Mouse (Mus musculus) testis, adult 2 months (tissue): ENCODE measurements around the gene Ost4. TPM values are rescaled to one million over a fixed set of nuclear protein-coding genes. Genes with fewer than 3 reads are reported as not detected.

ENCODE experiments used
- H3K27ac ChIP-seq: fragments of 200-500 bp; 2 replicates; pipeline ENCODE4 v1.5.1; 2012; ENCODE audit warnings: low read depth, low read length; ENCODE audit not compliant: control insufficient read depth, insufficient read depth
- H3K27me3 ChIP-seq: fragments of 200-500 bp; 2 replicates; pipeline ENCODE4 v1.6.1; 2012; ENCODE audit warnings: mild to moderate bottlenecking, low read length, moderate library complexity; ENCODE audit not compliant: control insufficient read depth, insufficient read depth
- H3K36me3 ChIP-seq: fragments of 200-500 bp; 2 replicates; pipeline ENCODE4 v1.6.1; 2012; ENCODE audit warnings: mild to moderate bottlenecking, low read length; ENCODE audit not compliant: control insufficient read depth, insufficient read depth
- H3K4me1 ChIP-seq: fragments of 200-500 bp; 2 replicates; pipeline ENCODE4 v1.6.1; 2012; ENCODE audit warnings: low read length; ENCODE audit not compliant: control insufficient read depth, insufficient read depth
- H3K4me3 ChIP-seq: fragments of 200-500 bp; 2 replicates; pipeline ENCODE4 v1.5.1; 2012; ENCODE audit warnings: low read depth, mild to moderate bottlenecking, low read length, moderate library complexity, mixed read lengths; ENCODE audit not compliant: control insufficient read depth
- CTCF ChIP-seq: fragments of 200-500 bp; IDR thresholded peaks from 2 replicates; pipeline ENCODE4 v1.5.1; 2012; ENCODE audit warnings: low read depth, mild to moderate bottlenecking, inconsistent platforms, low read length, moderate library complexity; ENCODE audit not compliant: control insufficient read depth, insufficient read depth, insufficient replicate concordance
- POLR2A ChIP-seq: fragments of 200-500 bp; IDR thresholded peaks from 2 replicates; pipeline ENCODE4 v1.6.1; 2012; ENCODE audit warnings: low read depth, mild to moderate bottlenecking, inconsistent platforms, low read length, moderate library complexity; ENCODE audit not compliant: control insufficient read depth
- polyA plus RNA-seq: library from polyadenylated mRNA; depleted of rRNA; stranded (reverse); fragments of >200 nt; gene quantifications from 2 replicates; pipeline ENCODE4 v1.2.3, GENCODE M21; 2012; rRNA removed

Gene Ost4
- polyA plus RNA-seq, 1 experiment, result 184 TPM

DNA sequence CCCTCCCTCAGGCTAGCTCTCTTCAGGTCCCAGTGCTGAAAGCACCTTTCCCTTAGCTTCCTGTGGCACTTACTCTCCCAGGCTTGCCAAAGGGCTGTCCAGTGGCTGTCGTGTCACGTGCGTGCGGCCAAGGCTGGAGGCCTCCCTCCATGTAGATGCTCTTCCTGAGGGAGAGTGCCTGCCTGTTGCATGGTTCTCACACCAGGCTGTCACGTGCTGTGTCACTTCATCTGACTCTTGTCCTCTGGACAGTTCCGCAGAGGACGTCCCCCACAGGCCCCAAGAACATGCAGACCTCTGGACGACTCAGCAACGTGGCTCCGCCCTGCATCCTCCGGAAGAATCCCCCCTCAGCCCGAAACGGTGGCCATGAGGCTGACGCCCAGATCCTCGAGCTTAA is 43.3 kb downstream of the Ost4 start:
- peaks cover 6% of the 10 kb centered on the region for H3K4me1 ChIP-seq
- TF ChIP-seq POLR2A (no peak), CTCF (no peak)
- no peak overlapping the region for H3K4me3 ChIP-seq
- H3K27ac ChIP-seq, result no peak overlapping the region
- H3K27me3 ChIP-seq, result no peaks in the 10 kb centered on the region
- peaks cover 1% of the 10 kb centered on the region for H3K36me3 ChIP-seq

DNA sequence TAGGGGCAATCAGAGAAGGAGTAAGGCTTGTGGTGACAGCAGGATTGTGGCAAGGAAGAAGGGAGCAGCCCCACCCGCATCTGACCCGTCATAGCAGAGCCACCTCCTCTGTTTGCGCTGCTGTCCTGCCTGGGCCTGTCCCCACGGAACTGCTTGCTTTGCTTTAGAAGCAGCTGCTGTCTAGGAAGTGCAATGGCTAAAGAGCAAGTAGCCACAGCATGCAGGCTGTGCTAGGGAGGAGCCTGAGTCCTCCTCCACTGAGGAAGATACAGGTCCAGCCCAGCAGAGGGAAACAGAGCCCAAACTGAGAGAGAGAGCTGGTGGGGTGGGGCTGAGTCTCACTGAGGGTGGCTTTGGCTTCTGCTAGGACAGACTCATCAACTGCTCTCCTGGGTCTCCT is 43.7 kb downstream of the Ost4 start:
- Histone ChIP-seq H3K4me1 (peaks cover 1% of the 10 kb centered on the region), H3K4me3 (no peak overlapping the region), H3K36me3 (peaks cover 1% of the 10 kb centered on the region)

DNA sequence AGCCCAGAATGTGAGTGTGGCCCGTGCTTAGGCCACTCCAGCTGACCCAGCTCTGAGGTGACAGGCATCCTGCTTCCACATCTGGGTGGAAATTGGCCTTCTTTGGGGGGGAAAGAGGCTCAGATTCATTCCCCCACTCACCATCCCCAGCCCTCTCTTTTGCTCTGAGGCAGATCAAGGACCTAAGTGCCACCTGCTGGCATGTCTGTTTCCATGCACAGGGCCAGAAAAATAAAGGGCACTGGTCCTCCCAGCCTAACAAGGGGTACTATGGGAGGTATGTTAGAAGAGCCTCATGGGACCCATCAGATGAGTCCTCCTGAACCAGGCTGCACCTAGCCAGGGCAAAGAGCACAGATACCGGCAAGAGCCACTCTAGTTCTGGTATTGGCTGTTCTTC is 51.5 kb downstream of the Ost4 start:
- H3K4me1 ChIP-seq, result no peaks in the 10 kb centered on the region
- 0 out of 2 replicates have a peak overlapping the region, but pooled peaks have one; percentile 14 for H3K4me3 ChIP-seq
- no peak overlapping the region for H3K27ac ChIP-seq
- H3K36me3 ChIP-seq, result no peaks in the 10 kb centered on the region
- TF ChIP-seq CTCF (0 out of 2 replicates have a peak, but pooled peaks have one; percentile 6), POLR2A (no peak)
- H3K27me3 ChIP-seq, result no peaks in the 10 kb centered on the region

More for the DNA sequence above, 43.7 kb downstream of the Ost4 start:
- Histone ChIP-seq H3K27ac (no peak overlapping the region), H3K27me3 (no peaks in the 10 kb centered on the region)
- no peak for TF ChIP-seq POLR2A
- no peak for TF ChIP-seq CTCF

Other genes with a start within 250 kb of the Ost4 start
- gene Cenpa, start 241.0 kb downstream of the Ost4 start, polyA plus RNA-seq, result 5.8 and 6.3 TPM in 2 replicates
- gene Dpysl5, start 196.2 kb downstream of the Ost4 start, polyA plus RNA-seq, result 73.0 and 78.9 TPM in 2 replicates
- gene Mapre3, start 93.1 kb downstream of the Ost4 start, polyA plus RNA-seq, result 341 and 342 TPM in 2 replicates
- 126 and 131 TPM in 2 replicates for gene Tmem214, start 39.8 kb downstream of the Ost4 start, polyA plus RNA-seq
- 489 and 539 TPM in 2 replicates for gene Agbl5, start 19.1 kb downstream of the Ost4 start, polyA plus RNA-seq
- gene Emilin1, start 5.6 kb upstream of the Ost4 start, polyA plus RNA-seq, result 5.7 and 6.5 TPM in 2 replicates
- gene Khk, start 13.6 kb upstream of the Ost4 start, polyA plus RNA-seq, result 6.0 and 10.3 TPM in 2 replicates
- 0.69 and 0.77 TPM in 2 replicates for gene Cgref1, start 37.8 kb upstream of the Ost4 start, polyA plus RNA-seq
- 79.5 and 83.1 TPM in 2 replicates for gene Preb, start 52.6 kb upstream of the Ost4 start, polyA plus RNA-seq
- 1.00 and 1.0 TPM in 2 replicates for gene Tcf23, start 60.9 kb upstream of the Ost4 start, polyA plus RNA-seq
- 38.7 and 47.7 TPM in 2 replicates for gene Atraid, start 140.5 kb upstream of the Ost4 start, polyA plus RNA-seq
- gene Slc5a6, start 141.1 kb upstream of the Ost4 start, polyA plus RNA-seq, result 5.4 and 6.2 TPM in 2 replicates
- gene Cad, start 147.0 kb upstream of the Ost4 start, polyA plus RNA-seq, result 11.2 and 14.0 TPM in 2 replicates
- 172 and 183 TPM in 2 replicates for gene Dnajc5g, start 198.5 kb upstream of the Ost4 start, polyA plus RNA-seq
- 311 and 315 TPM in 2 replicates for gene Slc30a3, start 200.4 kb upstream of the Ost4 start, polyA plus RNA-seq
- gene Trim54, start 208.9 kb upstream of the Ost4 start, polyA plus RNA-seq, result 9.8 and 11.1 TPM in 2 replicates
- 0.57 and 1.4 TPM in 2 replicates for gene Ucn, start 231.0 kb upstream of the Ost4 start, polyA plus RNA-seq
- 11.2 and 14.3 TPM in 2 replicates for gene Mpv17, start 246.5 kb upstream of the Ost4 start, polyA plus RNA-seq